Mouse (Mus musculus): ENCODE data around the gene Dazap1.

DNA sequence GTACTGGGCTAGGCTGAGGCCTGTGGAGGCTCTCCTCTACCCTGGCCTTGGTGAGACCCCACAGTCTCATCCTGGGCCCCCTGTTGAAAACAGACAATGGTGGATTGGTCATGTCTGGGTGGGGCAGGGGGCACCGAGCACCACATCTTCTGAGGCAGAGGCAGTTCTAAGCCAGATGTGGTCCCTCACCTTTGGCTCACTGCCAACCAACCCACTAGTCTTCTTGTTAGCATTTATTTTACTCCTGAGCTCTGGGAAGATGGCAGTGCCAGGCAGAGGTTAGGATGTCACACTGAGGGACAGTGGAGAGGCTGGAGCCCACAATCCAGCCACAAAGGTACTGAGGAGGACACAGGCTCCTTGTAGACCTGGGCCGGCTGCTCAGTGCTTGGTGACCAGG, 3.4 kb upstream of the Dazap1 start:
- no peak for TF ChIP-seq POLR2A (IDR thresholded peaks at IDR 0.05; ENCODE audit: low read depth, low read length)
- TF ChIP-seq CTCF (IDR thresholded peaks at IDR 0.05; ENCODE audit: extremely low read depth, insufficient read depth, insufficient read length, insufficient replicate concordance): no peak

All from spleen, adult 2 months (tissue).